Mouse (Mus musculus): ENCODE results near the gene Prmt7. TPM values are rescaled to one million over a fixed set of nuclear protein-coding genes. Genes with fewer than 3 reads are reported as not detected.

Prmt7 gene
- polyA plus RNA-seq, 1 experiment from 2014 or later, result 64.6 TPM

DNA sequence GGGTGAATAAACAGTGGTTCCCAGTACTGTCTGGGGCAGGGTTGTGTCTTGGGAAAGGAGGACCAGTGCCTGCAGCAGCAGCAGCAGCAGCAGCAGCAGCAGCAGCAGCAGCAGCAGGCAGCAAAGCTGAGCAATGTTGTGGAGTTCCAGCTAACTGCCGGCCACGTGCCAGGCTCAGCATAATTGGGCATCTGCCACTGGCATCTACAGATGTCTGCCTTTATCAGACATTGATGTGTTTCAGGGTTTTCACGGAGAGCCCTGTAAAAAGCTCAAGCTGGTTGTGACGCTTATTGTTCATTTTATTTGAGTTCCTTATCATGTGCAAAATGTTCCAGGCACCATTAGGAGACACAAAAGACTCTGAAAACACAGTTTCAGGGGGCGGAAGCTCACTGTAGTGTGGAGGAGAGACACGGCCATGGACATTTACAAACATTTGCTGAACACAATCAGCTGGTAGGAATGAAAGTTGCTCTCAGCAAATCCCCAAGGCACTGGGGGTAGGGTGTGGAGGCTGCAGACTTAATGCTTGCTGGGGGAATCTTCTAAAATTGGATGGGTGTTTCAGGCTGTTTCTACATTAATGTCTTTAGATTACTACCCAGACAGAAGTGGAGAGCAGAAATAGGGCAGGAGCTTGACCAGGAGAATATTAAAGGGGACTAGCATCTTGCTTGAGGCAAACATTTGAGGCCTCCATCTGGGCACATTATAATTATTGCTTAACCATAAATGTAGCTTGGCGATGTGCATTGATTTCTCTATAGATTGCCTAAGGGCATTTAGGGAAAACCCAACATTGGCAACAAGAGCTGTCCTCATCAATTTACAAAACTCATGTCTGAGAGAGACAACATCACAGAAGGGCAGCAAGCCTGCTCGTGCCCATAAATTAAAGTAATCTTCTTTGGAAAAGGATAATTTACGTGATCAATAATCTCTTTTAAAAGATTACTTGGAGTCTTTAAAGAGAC is 90.3 kb downstream of the Prmt7 start:
- peaks cover 19% of the 10 kb centered on the region for H3K4me1 ChIP-seq (replicated peaks; ENCODE audit: control insufficient read depth, insufficient read depth, low read length)
- no peak overlapping the region for H3K4me3 ChIP-seq (ENCODE audit: low read depth, low read length)
- H3K9me3 ChIP-seq (ENCODE audit: control insufficient read depth, low read length), result no peaks in the 10 kb centered on the region
- whole genome bisulfite sequencing, result 54% methylated on average over 9 of the region's 9 CpGs
- no peak overlapping the region for H3K9ac ChIP-seq (ENCODE audit: low read length)
- DNase-seq (ENCODE audit: low spot score) (no peak), ATAC-seq (replicated peaks; ENCODE audit: low FRiP score, low TSS enrichment, low read depth) (no peak)
- no peaks in the 10 kb centered on the region for H3K27me3 ChIP-seq (replicated peaks; ENCODE audit: control insufficient read depth, insufficient read depth, low read length)
- no peaks in the 10 kb centered on the region for H3K36me3 ChIP-seq (ENCODE audit: control insufficient read depth, insufficient read depth, low read length)
- 0 out of 2 replicates have a peak overlapping the region, but pooled peaks have one; percentile 27 for H3K27ac ChIP-seq (ENCODE audit: low read depth)
- H3K4me2 ChIP-seq (ENCODE audit: low read length), result no peak overlapping the region

Other genes starting within 250 kb of the Prmt7 start
- 27.8 and 28.6 TPM in 2 replicates for gene Slc12a4, start 244.8 kb upstream of the Prmt7 start, polyA plus RNA-seq (2014; fragmentation: Nextera tagmentation; extraction: Ambion mirVana)
- not detected in 2 replicates for gene Dpep3, start 231.5 kb upstream of the Prmt7 start, polyA plus RNA-seq (2014; fragmentation: Nextera tagmentation; extraction: Ambion mirVana)
- 18.3 and 18.7 TPM in 2 replicates for gene Dus2, start 219.6 kb upstream of the Prmt7 start, polyA plus RNA-seq (2014; fragmentation: Nextera tagmentation; extraction: Ambion mirVana)
- gene Dpep2nb, start 205.0 kb upstream of the Prmt7 start, polyA plus RNA-seq (2014; fragmentation: Nextera tagmentation; extraction: Ambion mirVana), result not detected in 2 replicates
- gene Ddx28, start 199.1 kb upstream of the Prmt7 start, polyA plus RNA-seq (2014; fragmentation: Nextera tagmentation; extraction: Ambion mirVana), result 16.9 and 17.9 TPM in 2 replicates
- 6.9 and 7.6 TPM in 2 replicates for gene Nfatc3, start 152.1 kb upstream of the Prmt7 start, polyA plus RNA-seq (2014; fragmentation: Nextera tagmentation; extraction: Ambion mirVana)
- gene Esrp2, start 74.0 kb upstream of the Prmt7 start, polyA plus RNA-seq (2014; fragmentation: Nextera tagmentation; extraction: Ambion mirVana), result 22.4 and 25.4 TPM in 2 replicates
- gene Pla2g15, start 60.5 kb upstream of the Prmt7 start, polyA plus RNA-seq (2014; fragmentation: Nextera tagmentation; extraction: Ambion mirVana), result 4.1 and 5.0 TPM in 2 replicates
- 68.9 and 73.2 TPM in 2 replicates for gene Slc7a6, start 42.1 kb upstream of the Prmt7 start, polyA plus RNA-seq (2014; fragmentation: Nextera tagmentation; extraction: Ambion mirVana)
- gene Slc7a6os, start within 50 bp of the Prmt7 start, polyA plus RNA-seq (2014; fragmentation: Nextera tagmentation; extraction: Ambion mirVana), result 34.5 and 37.4 TPM in 2 replicates
- 20.0 and 20.4 TPM in 2 replicates for gene Smpd3, start 127.1 kb downstream of the Prmt7 start, polyA plus RNA-seq (2014; fragmentation: Nextera tagmentation; extraction: Ambion mirVana)
- 21.2 and 23.0 TPM in 2 replicates for gene Zfp90, start 204.4 kb downstream of the Prmt7 start, polyA plus RNA-seq (2014; fragmentation: Nextera tagmentation; extraction: Ambion mirVana)